Mouse (Mus musculus): ENCODE results near the gene Art4. TPM values are rescaled to one million over a fixed set of nuclear protein-coding genes. Genes with fewer than 3 reads are reported as not detected.

The Art4 gene
- polyA plus RNA-seq, 1 experiment from 2014 or later, result 0.08 TPM

- Histone ChIP-seq H3K4me1 (replicated peaks; ENCODE audit: control insufficient read depth, insufficient read depth, low read length) (no peaks in the 10 kb centered on the region), H3K27me3 (replicated peaks; ENCODE audit: control insufficient read depth, insufficient read depth, low read length) (no peaks in the 10 kb centered on the region), H3K9me3 (ENCODE audit: control insufficient read depth, low read length) (no peaks in the 10 kb centered on the region), H3K27ac (ENCODE audit: low read length) (no peak overlapping the region), H3K4me3 (replicated peaks; ENCODE audit: low read length) (no peak overlapping the region), H3K36me3 (ENCODE audit: control insufficient read depth, insufficient read depth) (no peaks in the 10 kb centered on the region), H3K4me2 (ENCODE audit: low read length) (no peak overlapping the region), H3K9ac (replicated peaks; ENCODE audit: low read depth, low read length) (no peak overlapping the region)
- WGBS, result 41% methylated on average over 2 of the region's 2 CpGs
- no peak for ATAC-seq
These were observed 12.6 kb downstream of the Art4 start for GRCm38 (mm10) chr6:136844903-136845302.

GRCm38 (mm10) chr6:136837323-136837722 is 20.2 kb downstream of the Art4 start:
- H3K9ac ChIP-seq (replicated peaks; ENCODE audit: low read depth, low read length), result no peak overlapping the region
- 0 out of 2 replicates have a peak, but pooled peaks cover 3% of the 10 kb centered on the region for H3K27me3 ChIP-seq (replicated peaks; ENCODE audit: control insufficient read depth, insufficient read depth, low read length)
- H3K4me2 ChIP-seq (ENCODE audit: low read length), result no peak overlapping the region
- H3K27ac ChIP-seq (ENCODE audit: low read length), result no peak overlapping the region
- no peaks in the 10 kb centered on the region for H3K9me3 ChIP-seq (ENCODE audit: control insufficient read depth, low read length)
- ATAC-seq, result no peak
- H3K36me3 ChIP-seq (ENCODE audit: control insufficient read depth, insufficient read depth), result no peaks in the 10 kb centered on the region
- no peak overlapping the region for H3K4me3 ChIP-seq (replicated peaks; ENCODE audit: low read length)
- 69% methylated on average over 3 of the region's 3 CpGs for WGBS
- H3K4me1 ChIP-seq (replicated peaks; ENCODE audit: control insufficient read depth, insufficient read depth, low read length), result no peaks in the 10 kb centered on the region

GRCm38 (mm10) chr6:136835352-136835751 is 22.2 kb downstream of the Art4 start, which contains the start of gene Smco3:
Gene Smco3, minus strand, starts transcription at chr6:136835452.
- no peaks in the 10 kb centered on the region for H3K4me1 ChIP-seq (replicated peaks; ENCODE audit: control insufficient read depth, insufficient read depth, low read length)
- H3K4me3 ChIP-seq (replicated peaks; ENCODE audit: low read length), result no peak within 1 kb of the TSS
- no peaks in the 10 kb centered on the region for H3K36me3 ChIP-seq (ENCODE audit: control insufficient read depth, insufficient read depth)
- no peak within 1 kb of the TSS for H3K4me2 ChIP-seq (ENCODE audit: low read length)
- no peaks in the 10 kb centered on the region for H3K9me3 ChIP-seq (ENCODE audit: control insufficient read depth, low read length)
- no peak within 1 kb of the TSS for H3K27ac ChIP-seq (ENCODE audit: low read length)
- 54% methylated on average over 4 of the region's 4 CpGs for WGBS
- ATAC-seq, result no peak
- no peak within 1 kb of the TSS for H3K9ac ChIP-seq (replicated peaks; ENCODE audit: low read depth, low read length)
- H3K27me3 ChIP-seq (replicated peaks; ENCODE audit: control insufficient read depth, insufficient read depth, low read length), result 0 out of 2 replicates have a peak, but pooled peaks cover 3% of the 10 kb centered on the region

- no peak overlapping the region for H3K9ac ChIP-seq (replicated peaks; ENCODE audit: low read depth, low read length)
- H3K4me2 ChIP-seq (ENCODE audit: low read length), result no peak overlapping the region
- H3K4me3 ChIP-seq (replicated peaks; ENCODE audit: low read length), result no peak overlapping the region
- WGBS, result 80% methylated on average over 5 of the region's 5 CpGs
- no peaks in the 10 kb centered on the region for H3K36me3 ChIP-seq (ENCODE audit: control insufficient read depth, insufficient read depth)
- no peak overlapping the region for H3K27ac ChIP-seq (ENCODE audit: low read length)
- no peak for ATAC-seq
- no peaks in the 10 kb centered on the region for H3K9me3 ChIP-seq (ENCODE audit: control insufficient read depth, low read length)
- peaks cover 8% of the 10 kb centered on the region for H3K4me1 ChIP-seq (replicated peaks; ENCODE audit: control insufficient read depth, insufficient read depth, low read length)
- H3K27me3 ChIP-seq (replicated peaks; ENCODE audit: control insufficient read depth, insufficient read depth, low read length), result no peaks in the 10 kb centered on the region
These were observed 25.8 kb downstream of the Art4 start for GRCm38 (mm10) chr6:136831712-136832111.

GRCm38 (mm10) chr6:136828681-136829080 is 28.9 kb downstream of the Art4 start:
- H3K9me3 ChIP-seq (ENCODE audit: control insufficient read depth, low read length), result no peaks in the 10 kb centered on the region
- H3K27me3 ChIP-seq (replicated peaks; ENCODE audit: control insufficient read depth, insufficient read depth, low read length), result no peaks in the 10 kb centered on the region
- peak overlapping the region; percentile 66 for H3K4me2 ChIP-seq (ENCODE audit: low read length)
- peak overlapping the region; percentile 57 for H3K9ac ChIP-seq (replicated peaks; ENCODE audit: low read depth, low read length)
- 30% methylated on average over 4 of the region's 4 CpGs for WGBS
- ATAC-seq, result no peak
- peaks cover 13% of the 10 kb centered on the region; the same call in 1 of the 2 replicates for H3K36me3 ChIP-seq (ENCODE audit: control insufficient read depth, insufficient read depth)
- peak overlapping the region; percentile 100 for H3K4me3 ChIP-seq (replicated peaks; ENCODE audit: low read length)
- H3K27ac ChIP-seq (ENCODE audit: low read length), result peak overlapping the region; percentile 91
- peaks cover 8% of the 10 kb centered on the region for H3K4me1 ChIP-seq (replicated peaks; ENCODE audit: control insufficient read depth, insufficient read depth, low read length)

GRCm38 (mm10) chr6:136827881-136828561 is 29.5 kb downstream of the Art4 start, which contains the start of gene Wbp11:
Gene Wbp11, minus strand, starts transcription at chr6:136828233.
- H3K9me3 ChIP-seq (ENCODE audit: control insufficient read depth, low read length), result no peaks in the 10 kb centered on the region
- under 1% methylated on average over 45 of the region's 45 CpGs for WGBS
- H3K4me2 ChIP-seq (ENCODE audit: low read length), result peak within 1 kb of the TSS; percentile 84
- no peaks in the 10 kb centered on the region for H3K27me3 ChIP-seq (replicated peaks; ENCODE audit: control insufficient read depth, insufficient read depth, low read length)
- peak within 1 kb of the TSS; percentile 97 for H3K9ac ChIP-seq (replicated peaks; ENCODE audit: low read depth, low read length)
- H3K4me1 ChIP-seq (replicated peaks; ENCODE audit: control insufficient read depth, insufficient read depth, low read length), result peaks cover 8% of the 10 kb centered on the region
- peak within 1 kb of the TSS; percentile 100 for H3K4me3 ChIP-seq (replicated peaks; ENCODE audit: low read length)
- peaks cover 13% of the 10 kb centered on the region for H3K36me3 ChIP-seq (ENCODE audit: control insufficient read depth, insufficient read depth)
- peak within 1 kb of the TSS; percentile 91 for H3K27ac ChIP-seq (ENCODE audit: low read length)
- peak; percentile 100 for ATAC-seq

GRCm38 (mm10) chr6:136827516-136827880 is 30.0 kb downstream of the Art4 start, which contains the start of gene BC049715:
Gene BC049715, plus strand, starts transcription at chr6:136827626.
- H3K27ac ChIP-seq (ENCODE audit: low read length), result peak within 1 kb of the TSS; percentile 91
- under 1% methylated on average over 34 of the region's 34 CpGs for WGBS
- no peaks in the 10 kb centered on the region for H3K27me3 ChIP-seq (replicated peaks; ENCODE audit: control insufficient read depth, insufficient read depth, low read length)

GRCm38 (mm10) chr6:136827116-136827515 is 30.4 kb downstream of the Art4 start:
- WGBS, result 17% methylated on average over 7 of the region's 7 CpGs
- no peak for ATAC-seq

More at GRCm38 (mm10) chr6:136827516-136827880, 30.0 kb downstream of the Art4 start, which contains the start of gene BC049715:
- Histone ChIP-seq H3K4me1 (replicated peaks; ENCODE audit: control insufficient read depth, insufficient read depth, low read length) (peaks cover 8% of the 10 kb centered on the region), H3K36me3 (ENCODE audit: control insufficient read depth, insufficient read depth) (peaks cover 18% of the 10 kb centered on the region), H3K4me3 (replicated peaks; ENCODE audit: low read length) (peak within 1 kb of the TSS; percentile 100), H3K4me2 (ENCODE audit: low read length) (peak within 1 kb of the TSS; percentile 84), H3K9me3 (ENCODE audit: control insufficient read depth, low read length) (no peaks in the 10 kb centered on the region), H3K9ac (replicated peaks; ENCODE audit: low read depth, low read length) (peak within 1 kb of the TSS; percentile 97)
- ATAC-seq, result no peak

GRCm38 (mm10) chr6:136824987-136825386 is 32.5 kb downstream of the Art4 start:
- ATAC-seq, result no peak
- Histone ChIP-seq H3K9me3 (ENCODE audit: control insufficient read depth, low read length) (no peaks in the 10 kb centered on the region), H3K4me3 (replicated peaks; ENCODE audit: low read length) (no peak overlapping the region), H3K27ac (ENCODE audit: low read length) (no peak overlapping the region), H3K4me2 (ENCODE audit: low read length) (no peak overlapping the region), H3K4me1 (replicated peaks; ENCODE audit: control insufficient read depth, insufficient read depth, low read length) (peaks cover 8% of the 10 kb centered on the region), H3K27me3 (replicated peaks; ENCODE audit: control insufficient read depth, insufficient read depth, low read length) (no peaks in the 10 kb centered on the region), H3K9ac (replicated peaks; ENCODE audit: low read depth, low read length) (no peak overlapping the region), H3K36me3 (ENCODE audit: control insufficient read depth, insufficient read depth) (peaks cover 42% of the 10 kb centered on the region)
- WGBS, result 96% methylated on average over 8 of the region's 8 CpGs

More at GRCm38 (mm10) chr6:136827116-136827515, 30.4 kb downstream of the Art4 start:
- H3K9me3 ChIP-seq (ENCODE audit: control insufficient read depth, low read length), result no peaks in the 10 kb centered on the region
- peaks cover 8% of the 10 kb centered on the region for H3K4me1 ChIP-seq (replicated peaks; ENCODE audit: control insufficient read depth, insufficient read depth, low read length)
- H3K27me3 ChIP-seq (replicated peaks; ENCODE audit: control insufficient read depth, insufficient read depth, low read length), result no peaks in the 10 kb centered on the region
- H3K4me2 ChIP-seq (ENCODE audit: low read length), result peak overlapping the region; percentile 84
- H3K9ac ChIP-seq (replicated peaks; ENCODE audit: low read depth, low read length), result peak overlapping the region; percentile 97
- H3K4me3 ChIP-seq (replicated peaks; ENCODE audit: low read length), result peak overlapping the region; percentile 100
- no peak overlapping the region; the same call in 1 of the 2 replicates for H3K27ac ChIP-seq (ENCODE audit: low read length)
- peaks cover 21% of the 10 kb centered on the region for H3K36me3 ChIP-seq (ENCODE audit: control insufficient read depth, insufficient read depth)

Measured in forebrain, embryonic 16.5 days (tissue).